Mouse (Mus musculus) mature B cell (primary cell): ENCODE measurements around the gene Vmn1r194.
"Not testable (repeated sequence)": the region's sequence is repeated elsewhere in the genome, so short reads cannot be mapped to it uniquely, and the experiment has no call there.

Experiments
- in situ Hi-C: fragments of 300-500 bp; cut with MboI; formaldehyde crosslinking; loops from 2 replicates; pipeline ENCODE4 v1.14.3; 2019

The Vmn1r194 gene

DNA sequence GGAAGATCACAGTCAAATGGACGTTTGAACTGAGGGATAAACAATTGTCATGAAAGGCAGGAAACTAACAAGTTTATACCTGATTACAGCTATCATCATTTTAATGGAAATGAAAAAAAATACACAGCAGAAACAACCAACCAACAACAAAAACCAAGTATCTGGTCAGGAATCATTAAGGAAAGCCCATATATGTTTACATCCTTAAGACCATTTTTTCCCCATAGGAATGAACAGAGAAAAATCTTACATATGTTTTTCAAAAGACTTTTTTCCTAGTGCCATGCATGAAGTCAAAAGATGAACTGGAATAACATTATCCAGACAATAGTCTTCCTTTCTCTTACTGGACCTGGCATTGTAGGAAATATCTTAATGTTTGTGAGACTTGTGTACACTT lies at the start of gene Vmn1r194:
Gene Vmn1r194 (plus strand): TSS at position 301 of the 400 bp plus-strand sequence.
- in situ Hi-C loops, result no loop called here

DNA sequence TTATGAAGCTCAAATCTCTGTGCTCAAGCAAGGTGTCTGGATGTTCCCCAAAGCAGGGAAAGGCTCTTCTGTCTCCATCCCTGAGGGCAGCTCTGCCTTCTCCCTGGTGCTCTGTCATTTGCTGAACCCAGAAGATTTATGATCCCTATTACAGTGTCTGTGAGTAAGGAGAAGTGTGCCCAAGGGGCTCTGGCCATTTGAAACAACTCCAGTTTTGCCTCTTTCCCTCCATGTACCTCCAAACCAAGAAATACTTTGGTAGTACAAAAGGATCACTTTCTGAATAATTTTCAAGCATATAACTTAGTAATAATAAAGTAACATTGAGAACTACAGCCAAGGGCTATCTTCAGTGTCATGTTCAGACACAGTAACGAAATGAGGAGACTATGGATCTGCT lies 21.0 kb upstream of the Vmn1r194 start, which contains the start of gene Vmn1r193:
Gene Vmn1r193 (minus strand): TSS at position 101 of the 400 bp plus-strand sequence.
- in situ Hi-C loops, result not testable (repeated sequence)

DNA sequence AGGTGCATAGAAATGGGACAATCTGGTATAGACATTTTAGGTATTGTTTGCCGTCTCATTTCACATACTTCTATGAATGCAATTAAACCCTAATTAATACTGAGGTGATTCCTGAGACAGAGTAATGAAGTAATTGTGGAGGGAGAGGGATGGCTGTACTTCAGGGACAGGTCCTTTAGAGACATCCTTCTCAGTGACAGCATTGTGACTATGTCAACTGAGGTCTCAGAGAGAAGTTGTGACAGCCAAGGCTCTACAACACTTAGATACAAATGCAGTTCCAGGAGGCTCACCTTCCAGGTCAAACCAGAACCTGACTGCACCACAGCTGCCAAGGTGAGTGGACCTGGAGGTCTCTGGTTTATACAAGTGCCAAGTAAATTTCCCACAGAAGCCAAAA lies 26.2 kb downstream of the Vmn1r194 start, which contains the start of gene Vmn1r195:
Gene Vmn1r195 (plus strand): TSS at position 301 of the 400 bp plus-strand sequence.
- in situ Hi-C loops, result not testable (repeated sequence)

DNA sequence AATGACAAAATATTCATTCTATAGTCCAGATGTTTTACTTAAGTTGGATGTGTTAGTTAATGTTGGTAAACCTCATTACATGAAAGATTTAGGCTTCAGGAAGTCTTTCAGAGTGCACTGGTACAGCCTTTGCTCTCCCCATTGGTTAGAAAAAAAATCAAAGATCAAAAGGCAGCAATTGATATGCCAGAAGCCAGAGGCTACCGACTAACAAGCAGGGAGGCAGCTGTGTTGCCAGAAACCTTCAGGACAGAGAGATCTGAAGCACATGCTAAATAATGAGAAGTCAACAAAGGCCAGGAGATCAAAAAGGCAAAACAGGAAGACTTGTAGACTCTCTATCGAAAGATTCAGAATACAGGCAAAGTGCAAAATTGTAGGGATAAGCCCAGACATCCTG lies 27.7 kb downstream of the Vmn1r194 start:
- in situ Hi-C loops, result no loop called here

DNA sequence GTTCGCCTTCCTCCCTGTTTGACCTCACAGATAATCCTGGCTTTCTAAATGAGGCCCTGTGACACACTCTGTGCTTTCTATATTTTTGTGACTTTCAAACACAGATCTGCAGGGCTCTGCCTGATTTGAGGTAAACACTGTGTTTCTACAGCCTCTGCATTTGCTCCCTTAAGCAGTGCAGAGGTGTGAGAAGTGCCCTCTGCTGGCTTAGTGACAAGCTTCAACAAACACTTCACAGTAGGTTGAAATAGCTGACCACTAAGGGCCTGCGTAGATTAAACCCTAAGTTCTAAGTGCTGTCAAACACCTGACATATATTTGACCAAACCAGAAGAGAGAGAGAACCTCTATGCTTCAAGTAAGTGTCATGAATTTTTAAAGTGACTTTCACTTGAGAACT lies 40.6 kb downstream of the Vmn1r194 start:
- in situ Hi-C loops, result no loop called here

DNA sequence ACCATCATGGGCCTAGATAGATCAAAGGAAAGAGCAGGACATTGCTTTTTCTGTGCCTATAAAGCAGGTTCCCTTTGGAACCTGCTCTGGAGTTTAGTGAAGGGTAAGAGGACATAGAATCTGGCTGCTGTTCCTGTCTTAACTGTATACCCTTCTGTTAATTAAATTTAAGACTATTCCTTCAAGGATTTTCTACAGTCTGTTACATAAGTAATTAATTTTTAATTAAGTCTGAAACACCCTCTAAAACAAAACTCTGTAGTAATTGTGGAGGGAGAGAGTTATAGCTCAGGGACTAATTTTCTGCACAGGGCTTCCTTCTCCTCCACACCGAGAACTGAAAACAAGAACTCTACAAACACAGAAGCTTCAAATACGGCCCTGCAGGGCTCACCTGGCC lies 45.6 kb downstream of the Vmn1r194 start, which contains the start of gene Vmn1r196:
Gene Vmn1r196 (plus strand): TSS at position 301 of the 400 bp plus-strand sequence.
- in situ Hi-C loops, result no loop called here
